Mouse (Mus musculus) kidney, postnatal 14 days (tissue): ENCODE measurements at regions not wholly inside any gene's neighbourhood (a gene's known extent, or its start where the extent isn't known, plus 50 kb on each side); places are given as distances from the start of the nearest gene placed in this dataset.

Experiments used
- DNase-seq: peaks from one replicate; pipeline ENCODE4 v3.0.0; 2022; ENCODE audit warnings: mixed read lengths

DNA sequence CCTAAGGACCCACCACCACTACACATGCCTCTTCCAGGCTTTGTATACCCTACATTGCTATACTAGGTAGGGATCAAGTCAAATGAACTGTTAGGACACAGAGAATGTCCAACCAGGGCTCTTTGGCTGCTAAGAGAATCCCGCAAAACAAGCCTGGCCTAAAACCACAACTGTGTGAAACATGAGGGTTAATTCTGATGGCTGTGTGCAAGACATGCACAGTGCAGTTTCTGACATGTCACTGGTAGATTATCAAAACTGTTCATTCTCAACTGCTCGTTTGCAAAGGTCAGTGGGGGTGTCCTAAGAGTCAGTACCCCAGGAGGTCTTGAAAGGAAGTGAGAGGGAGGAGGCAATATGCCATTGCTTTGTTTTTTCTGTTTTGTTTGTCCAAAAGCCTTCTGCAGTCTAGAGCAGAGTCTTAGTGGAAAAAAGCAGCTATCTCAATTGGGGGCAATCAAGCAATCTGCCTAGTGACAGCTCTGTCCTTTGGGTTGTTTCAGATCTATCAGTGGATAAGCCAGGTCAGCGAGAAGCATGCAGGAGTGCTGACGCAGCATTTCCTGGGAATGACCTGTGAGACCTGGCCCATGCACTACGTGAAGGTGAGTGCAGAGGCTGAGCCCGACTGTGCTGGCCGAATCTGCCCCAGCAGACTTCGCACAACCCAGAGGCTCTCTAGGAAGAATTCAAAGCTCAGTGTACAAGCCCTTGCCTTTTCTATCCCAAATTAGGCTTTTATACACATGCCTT is 151.3 kb upstream of the 4933402D24Rik start:
- DNase-seq: no peak

DNA sequence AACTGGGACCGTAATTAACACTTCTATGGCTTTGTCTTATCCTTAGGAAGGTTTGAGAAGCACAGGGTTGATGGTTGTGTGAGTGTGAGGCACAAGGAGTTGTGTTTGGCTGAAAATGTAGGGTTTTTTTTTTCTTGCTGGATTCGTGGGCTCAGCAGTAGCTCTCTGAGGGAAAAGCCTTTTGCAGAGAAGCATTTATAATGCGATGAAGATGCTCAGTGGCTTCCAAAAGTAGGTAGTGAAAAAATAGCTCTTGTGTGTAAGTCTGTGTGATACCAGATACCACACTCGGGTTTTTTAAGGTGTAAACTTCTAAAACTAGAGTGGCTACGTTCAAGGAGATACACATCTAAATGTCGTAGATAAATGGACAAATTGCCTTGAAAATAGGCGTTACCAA is 149.1 kb upstream of the 4933402D24Rik start:
- no peak for DNase-seq

DNA sequence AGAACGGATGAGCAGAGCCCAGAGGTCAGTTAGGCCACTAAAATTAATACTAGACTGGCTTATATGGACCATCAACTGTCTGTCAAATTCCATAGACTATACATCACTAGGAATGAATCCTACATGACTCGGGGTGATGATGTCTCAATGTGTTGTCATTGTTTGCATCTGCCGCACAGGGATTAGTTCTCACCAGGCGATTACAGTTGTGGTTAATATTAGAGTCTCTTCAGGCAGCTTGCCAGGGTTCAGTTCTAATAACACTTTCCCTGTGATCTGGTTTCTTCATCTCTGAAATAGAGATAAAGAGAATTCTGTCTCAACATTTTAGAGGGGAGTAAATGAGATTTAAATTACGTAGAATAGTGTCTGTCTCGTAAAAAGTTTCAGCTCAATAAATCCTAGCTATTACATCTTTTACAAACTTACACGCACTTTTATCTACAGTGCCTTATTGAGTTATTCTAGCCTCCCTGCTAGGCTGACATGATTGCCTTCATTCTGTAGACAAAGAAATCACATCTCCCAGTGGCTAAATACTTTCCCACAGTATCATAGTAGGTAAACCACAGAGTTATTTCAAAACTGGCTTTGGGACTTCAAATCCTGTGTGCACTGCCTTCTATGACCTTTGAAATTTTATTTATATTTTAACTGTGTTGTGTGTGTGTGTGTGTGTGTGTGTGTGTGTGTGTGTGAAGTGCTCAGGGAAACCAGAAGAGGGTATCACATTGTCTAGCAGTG is 148.0 kb upstream of the 4933402D24Rik start:
- DNase-seq: no peak

DNA sequence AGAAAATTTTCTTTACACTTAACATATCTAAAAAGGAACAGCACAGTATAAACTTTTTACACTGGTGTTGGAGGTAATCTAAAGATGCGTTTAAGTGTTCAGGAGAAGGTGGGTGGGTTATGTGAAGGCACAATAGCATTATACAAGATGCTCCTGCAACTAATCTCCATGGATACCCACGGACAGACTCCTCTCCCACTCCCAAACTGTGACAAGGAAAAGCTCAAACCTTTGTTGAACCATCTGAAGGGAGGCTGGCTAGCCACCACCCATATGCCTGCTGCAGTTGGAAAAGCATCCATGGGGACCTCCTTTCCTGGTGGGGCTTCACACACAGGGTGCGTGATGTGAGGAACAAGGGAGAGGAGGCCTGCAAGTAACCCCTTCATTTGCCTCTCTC is 141.7 kb upstream of the 4933402D24Rik start:
- DNase-seq: no peak

DNA sequence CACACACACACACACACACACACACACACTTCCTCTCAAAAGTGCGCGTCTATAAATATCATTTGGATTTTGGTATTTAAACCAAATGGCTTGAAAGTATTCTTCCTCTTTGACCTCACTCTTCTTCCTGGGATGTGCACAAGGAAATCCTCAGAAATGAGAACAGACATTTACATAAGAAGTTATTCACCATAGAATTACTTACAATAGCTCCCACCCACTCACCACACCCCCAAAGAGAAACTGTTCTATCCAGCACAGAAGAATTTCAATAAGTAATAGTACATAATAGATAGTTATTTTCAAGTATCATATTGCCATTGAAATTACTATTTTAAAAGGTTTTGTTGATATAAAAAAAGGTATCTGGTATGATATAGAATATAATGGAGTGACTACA is 140.1 kb upstream of the 4933402D24Rik start:
- no peak for DNase-seq

DNA sequence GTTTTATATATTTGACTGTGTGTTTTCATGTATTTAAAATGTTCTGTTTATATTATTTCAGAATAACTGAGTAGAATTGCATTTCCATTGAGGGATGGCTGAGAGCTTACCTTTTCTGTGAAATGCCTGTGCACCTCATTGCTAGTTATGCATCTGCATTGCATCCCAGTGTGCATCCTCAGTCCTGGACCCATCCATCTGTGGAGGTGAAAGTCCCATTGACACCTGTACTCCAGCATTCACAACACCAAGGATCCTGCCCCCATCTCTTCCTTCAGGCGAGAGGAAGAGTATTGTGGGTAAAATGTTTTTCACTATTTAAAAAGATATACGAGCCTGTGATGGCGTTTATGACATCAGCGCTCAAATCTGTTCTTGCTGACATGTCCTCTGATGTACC is 134.6 kb upstream of the 4933402D24Rik start:
- no peak for DNase-seq

DNA sequence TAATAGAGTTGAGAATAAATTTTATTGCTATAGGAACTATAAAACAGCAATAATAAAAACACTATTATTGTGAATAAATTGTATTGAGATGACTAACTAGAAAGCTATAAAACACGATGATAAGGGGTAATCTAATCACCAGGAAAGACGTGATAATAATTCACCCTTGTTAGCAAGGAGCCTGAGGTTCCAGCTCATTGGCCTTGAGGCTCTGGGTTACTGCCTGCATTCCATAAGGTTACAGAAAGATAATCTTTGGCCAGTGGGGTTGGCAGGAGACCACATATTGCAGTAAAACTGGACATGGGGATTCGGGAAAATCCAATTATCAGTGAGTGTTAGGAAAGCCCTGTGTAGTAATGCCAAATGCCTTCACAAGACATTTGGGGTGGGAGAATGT is 134.1 kb upstream of the 4933402D24Rik start:
- peak; percentile 55 for DNase-seq

DNA sequence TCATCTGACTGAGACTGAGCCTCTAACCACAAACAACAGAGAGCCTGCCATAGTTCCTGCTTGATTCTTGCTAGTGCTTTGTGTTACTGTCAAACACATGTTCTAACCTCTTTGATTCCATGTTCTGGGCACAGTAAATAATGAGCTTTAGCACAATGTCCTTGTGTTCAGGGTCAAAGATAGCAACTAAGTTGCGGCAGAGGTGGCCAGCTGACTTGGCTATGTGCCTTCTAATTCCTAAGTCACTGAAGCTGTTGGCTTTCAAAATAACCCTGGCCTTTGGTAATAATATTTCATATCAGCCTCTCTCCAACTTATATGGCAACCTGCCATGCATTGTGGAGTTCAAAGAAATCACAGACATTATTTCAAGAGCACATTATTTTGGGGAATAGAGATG is 133.3 kb upstream of the 4933402D24Rik start:
- DNase-seq: peak; percentile 57

DNA sequence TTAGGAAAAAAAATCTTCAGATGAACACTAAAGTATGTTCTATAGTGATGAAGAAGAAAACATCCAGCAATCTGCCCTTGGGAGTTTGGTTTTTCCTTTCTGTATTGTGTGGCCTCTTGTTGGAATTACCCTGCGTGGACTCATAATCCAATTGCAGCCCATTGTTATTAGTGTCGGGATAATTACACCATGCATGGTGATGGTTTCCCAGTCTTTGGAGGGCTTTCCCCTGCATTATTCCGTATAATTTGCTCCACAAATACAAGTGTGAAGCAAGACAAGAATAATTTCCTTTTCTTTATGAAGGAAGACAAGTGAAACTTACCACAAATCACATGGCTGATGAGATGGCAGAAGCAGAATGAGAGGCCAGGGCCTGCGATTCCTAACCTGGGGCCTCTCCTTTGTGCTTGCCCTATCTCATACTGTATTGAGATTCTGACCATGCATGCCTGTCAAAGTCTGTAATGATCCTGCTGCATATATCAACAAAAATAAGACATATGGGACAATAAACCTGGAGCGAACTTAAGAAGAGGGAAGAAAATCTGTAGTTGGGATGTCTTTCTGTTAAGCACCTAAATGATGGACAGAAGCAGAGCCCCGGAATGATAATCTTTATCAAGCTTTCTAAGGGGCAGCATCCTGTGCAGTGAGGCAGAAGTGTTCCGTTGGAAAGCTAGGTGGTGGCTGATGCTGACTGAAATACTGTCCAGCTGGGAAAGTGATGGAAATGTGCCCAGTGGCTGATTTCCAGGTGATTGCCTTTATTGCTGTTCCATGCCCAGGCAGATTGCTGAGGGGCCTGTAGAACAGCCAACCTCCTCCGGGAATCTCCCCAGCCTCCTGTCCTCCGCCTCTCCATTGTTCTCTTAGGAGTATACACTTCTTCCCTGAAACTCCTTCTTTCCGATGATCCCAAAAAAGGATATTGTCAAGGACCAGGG is 130.8 kb upstream of the 4933402D24Rik start:
- no peak for DNase-seq

DNA sequence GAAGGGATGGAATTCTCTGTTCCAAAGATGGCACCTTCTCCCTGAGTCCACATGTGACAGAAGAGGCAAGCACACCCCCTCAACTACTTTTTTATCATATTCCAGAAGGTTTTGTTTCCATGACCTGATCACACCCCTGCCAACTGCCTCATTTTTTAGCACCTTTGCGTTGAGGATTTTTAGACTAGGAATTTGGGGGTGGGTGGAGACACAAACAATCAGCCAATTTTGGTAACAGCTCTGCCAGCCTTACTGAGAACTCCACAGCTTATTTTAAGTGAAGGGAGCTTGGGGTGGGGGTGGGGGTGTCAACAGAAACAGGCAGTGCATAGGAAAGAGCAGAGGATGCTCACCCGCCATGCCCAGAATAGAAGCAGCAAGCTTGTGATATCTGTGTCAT is 129.7 kb upstream of the 4933402D24Rik start:
- DNase-seq: no peak

DNA sequence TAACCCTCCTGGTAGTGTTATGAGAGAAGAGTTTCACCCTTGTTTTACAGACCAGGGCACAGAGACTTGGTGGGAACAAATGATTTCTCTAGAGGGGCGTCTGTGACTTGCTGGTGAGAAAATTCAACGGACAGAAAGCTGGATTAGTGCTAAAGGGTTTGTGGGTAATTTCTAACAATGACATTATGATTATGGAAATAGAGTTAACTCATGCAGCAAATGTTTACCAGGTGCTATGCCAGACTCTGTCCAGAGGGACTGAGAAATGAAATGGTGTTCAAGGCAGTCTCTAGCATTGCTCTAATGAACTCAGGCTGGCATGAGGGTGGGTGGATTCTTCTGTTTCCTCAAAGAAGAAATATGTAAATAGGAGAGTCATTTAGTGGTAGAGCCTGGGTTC is 128.5 kb upstream of the 4933402D24Rik start:
- no peak for DNase-seq

DNA sequence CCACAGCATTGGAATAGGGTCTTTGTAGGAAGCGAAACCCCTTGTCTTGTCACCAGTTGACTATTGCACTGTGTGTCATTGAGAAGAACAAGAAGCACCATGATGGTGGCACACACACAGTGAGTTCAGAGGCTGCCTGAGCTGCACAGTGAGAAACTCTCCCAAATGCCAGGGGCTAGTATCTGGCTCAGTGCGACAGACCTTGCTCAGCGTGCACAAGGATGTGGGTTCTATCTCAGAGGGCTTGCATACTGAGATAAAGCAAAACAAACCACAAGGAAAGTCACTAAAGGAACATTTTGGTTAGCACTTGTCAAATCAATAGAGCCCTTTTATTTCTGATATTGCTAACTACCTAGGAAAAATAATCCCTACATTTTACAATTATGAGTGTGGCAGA is 110.5 kb upstream of the 4933402D24Rik start:
- no peak for DNase-seq

DNA sequence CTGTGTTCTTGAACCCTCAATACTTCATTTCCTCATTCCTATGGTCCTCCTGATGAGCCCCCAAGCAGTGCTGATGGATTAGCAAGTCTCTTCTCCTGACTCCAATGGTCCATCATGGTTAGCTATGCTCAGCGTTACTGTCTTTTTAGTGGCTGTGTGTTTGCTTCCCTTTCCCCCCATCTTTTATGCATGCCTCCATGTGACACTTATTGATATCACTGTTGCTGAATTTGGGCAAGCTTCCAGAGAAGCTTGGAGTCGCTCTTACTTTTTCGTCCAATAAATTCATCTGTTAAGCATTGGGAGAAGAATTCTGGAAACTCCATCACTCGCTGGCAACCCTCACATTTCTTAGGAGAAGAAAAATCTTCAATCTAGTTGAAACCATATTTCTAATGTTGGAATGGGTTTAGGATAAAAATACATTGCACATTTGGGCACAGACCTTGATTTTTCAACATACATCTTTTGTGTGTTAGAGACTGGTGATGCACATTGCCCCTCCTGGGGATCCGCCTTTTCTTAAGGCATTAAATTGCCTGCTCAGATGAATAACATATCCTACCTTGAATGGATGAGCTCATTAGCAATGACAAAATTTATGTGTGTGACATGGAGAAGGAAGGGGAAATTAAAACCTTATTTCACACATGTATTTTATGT is 107.7 kb upstream of the 4933402D24Rik start:
- DNase-seq: no peak

DNA sequence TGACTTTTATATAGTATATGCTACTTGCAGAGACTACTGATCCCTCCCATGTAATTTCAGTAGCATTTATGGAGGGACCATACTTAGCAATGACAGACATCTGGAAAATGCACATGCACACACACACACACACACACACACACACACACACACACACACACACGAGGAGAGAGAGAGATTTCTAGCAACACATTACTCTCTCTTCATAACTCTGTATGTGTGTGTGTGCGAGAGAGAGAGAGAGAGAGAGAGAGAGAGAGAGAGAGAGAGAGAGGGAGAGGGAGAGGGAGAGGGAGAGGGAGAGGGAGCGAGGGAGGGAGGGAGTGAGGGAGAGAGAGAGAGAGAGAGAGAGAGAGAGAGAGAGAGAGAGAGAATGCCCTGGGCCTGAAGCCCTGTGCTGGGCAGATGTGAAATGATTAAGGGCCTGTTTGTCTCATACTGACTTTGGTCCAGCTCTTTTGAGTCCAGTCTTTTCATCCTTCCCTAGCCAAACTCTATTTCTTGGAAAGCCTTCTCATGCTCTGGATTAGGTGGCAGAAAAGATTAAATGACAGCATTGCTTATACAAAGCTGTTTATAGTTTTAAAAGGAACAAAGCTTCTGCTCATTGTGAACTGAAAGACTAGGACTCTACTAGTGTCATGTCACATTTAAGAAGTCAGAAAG is 106.4 kb upstream of the 4933402D24Rik start:
- no peak for DNase-seq

DNA sequence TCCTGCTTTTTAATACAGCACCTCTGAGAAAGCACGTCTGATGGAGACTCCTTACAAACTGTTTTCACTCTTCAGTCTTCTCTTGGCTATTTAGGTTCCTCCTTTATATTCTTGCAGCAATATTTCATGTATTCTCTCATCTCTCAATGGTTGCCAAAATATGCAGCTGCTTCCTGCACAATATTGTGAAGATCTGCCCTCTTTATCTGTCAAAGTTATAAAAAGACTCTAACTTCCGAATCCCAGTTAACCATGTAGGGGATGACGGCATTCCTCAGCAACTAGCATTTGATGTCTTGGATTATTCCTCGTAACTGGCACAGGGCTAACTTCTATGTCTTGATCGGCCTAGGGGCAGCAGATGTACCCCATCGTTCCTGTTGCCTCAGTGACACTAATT is 102.8 kb upstream of the 4933402D24Rik start:
- peak; percentile 30 for DNase-seq

DNA sequence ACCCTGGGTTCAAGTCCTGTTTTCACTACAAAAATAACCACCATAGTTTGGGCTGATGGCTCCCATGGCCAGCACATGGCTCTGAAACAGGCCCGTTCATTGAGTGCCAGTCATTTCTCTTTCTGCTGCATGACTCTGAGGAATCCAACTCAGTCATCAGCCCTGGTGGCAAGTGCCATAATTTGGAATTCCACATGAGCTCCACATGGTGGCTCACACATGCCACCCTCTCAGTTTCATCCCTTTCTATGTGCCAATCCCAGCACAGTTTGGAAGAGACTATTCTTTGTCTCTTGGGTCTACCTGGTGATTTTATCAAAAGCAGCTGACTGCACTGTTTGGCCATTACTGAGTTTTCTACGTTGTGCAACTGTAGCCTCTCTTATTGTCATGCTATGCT is 100.3 kb upstream of the 4933402D24Rik start:
- DNase-seq: no peak

DNA sequence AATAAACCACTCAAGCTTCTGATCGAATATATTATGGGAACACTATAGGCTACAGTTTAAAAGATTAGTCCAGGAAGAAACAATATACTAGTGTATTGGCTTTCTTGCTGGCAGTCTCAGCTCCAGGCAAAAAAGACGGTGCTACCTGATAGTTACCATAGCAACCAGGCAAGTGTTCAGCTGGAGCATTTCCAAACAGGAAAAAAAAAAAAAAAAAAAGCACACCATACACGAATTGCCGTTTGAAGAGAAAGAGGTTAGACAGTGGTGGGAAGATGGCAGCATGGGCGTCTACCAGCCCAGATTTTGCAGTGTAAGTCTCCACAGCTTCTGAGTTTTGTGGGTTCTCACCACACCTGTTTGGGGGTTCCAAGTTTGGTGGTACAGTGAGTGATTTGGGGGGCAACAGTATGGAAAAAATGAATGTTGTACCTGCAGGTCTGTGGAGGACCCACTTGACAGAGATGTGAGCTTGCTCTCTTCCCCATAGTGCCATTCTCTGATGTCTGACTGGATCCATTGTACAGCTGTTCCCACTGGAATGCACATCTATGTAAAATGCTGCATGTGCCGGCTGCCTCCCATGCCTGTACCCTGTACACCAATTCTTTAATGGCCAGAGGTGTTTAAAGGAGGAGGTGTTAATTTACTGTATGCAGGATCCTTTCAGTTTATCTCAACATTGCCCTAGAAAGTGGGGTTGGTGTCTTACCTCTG is 89.0 kb upstream of the 4933402D24Rik start:
- DNase-seq: no peak

DNA sequence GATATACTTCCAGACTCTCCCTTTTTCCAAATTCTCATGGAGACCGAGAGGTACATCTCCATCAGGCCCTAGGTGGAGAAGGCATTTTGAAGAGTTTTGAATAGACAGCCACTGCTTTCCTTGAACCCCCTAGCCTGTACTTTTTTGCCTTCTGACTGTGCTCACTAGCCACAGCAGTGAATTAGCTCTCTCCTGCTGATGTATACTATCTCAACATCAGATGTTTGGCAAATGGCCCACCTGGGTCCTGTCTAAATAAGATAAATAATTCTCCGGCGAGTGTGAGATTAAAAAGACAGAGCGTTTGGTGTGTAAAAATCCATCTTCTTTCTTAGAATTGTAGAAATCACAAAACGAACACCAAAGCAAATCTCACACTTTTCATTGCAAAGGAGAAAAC is 88.4 kb upstream of the 4933402D24Rik start:
- no peak for DNase-seq

DNA sequence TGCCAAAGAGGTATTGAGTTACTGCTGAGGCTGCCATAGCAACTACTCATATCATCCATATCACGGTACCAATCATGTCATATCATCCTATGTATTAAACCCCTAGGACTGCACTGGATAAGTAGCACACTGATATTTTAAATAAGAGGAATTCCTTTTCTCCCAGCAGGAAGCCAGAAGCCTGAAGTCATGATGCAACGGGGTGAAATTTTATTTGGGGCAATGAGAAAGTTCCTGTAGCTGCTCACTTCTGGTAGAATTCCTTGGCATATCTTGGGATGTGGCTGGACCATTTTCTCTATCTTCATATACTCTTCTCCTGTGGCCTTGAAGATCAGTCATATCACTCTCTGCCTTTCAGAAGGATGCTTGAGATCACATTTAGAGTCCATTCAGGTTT is 87.3 kb upstream of the 4933402D24Rik start:
- DNase-seq: no peak

DNA sequence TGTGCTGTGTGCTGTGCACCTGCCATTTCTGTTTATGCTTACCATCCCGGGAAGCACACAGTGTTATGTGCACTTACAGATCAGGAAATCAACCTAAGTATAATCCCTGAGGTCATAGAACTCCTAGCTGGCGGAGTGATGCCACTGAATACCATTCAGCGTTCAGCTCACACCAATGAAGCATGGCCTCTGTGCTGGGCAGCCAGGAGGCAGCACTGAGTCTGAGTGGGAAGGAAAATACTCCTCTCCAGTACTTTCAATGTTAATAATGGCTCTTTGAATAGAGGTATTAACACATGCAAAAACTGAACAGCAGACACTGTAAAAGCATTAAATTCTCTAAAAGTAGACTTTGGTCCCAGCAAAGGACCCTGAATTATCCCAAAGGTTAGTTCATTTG is 85.7 kb upstream of the 4933402D24Rik start:
- DNase-seq: no peak

DNA sequence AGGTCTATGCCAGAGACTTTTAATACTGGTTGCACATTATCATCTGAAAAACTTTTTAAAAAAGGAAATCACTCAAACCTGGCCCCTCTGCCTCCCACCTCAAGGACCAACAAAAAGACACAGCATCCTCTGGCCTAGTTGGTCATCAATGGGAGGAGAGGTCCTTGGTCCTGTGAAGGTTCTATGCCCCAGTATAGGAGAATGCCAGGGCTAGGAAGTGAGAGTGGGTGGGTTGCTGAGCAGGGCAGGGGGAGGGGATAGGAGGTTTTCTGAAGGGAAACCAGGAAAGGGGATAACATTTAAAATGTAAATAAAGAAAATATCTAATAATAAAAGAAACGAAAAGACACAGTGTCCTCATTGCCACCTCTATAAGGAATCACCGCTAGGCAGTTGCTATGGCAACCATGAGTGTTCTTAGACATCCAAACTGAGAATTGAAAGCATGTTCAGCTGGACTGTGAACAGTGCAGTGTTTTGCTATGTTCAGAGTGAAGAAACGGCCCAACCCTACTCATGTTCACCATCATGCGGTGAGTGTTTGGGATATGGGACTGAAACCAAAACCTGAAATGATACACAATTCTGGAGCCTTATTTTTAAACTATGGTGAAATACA is 82.5 kb upstream of the 4933402D24Rik start:
- DNase-seq: no peak
